Mouse (Mus musculus): ENCODE data around the gene Pou2f2. TPM values are rescaled to one million over a fixed set of nuclear protein-coding genes. Genes with fewer than 3 reads are reported as not detected.

The Pou2f2 gene
- polyA plus RNA-seq, 1 experiment from 2014 or later, result 0.59 TPM

DNA sequence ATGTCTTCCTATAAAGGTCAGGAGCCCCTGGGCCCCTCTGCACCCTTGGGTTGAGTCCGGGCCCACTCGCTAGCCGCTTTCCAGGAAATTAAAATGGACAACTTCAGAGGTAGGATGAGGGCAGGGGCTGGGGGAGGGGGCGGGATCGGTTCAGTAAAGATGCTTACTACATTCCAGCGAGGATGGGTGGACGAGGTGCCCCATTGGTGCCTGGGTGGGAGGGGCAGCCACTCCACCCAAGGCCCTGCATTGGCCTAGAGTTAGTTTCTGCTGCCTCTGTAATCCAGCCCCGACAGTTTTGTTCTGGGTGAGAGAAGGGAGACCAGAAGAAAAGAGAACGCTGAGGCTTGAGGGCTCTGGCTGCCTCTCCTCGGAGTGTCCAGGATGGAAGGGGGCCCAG lies 89.7 kb downstream of the Pou2f2 start:
- Histone ChIP-seq H3K4me3 (replicated peaks; ENCODE audit: low read depth, low read length) (no peak overlapping the region), H3K27ac (no peak overlapping the region), H3K27me3 (ENCODE audit: insufficient read depth, low read length) (no peaks in the 10 kb centered on the region), H3K9ac (ENCODE audit: low read depth, low read length) (no peak overlapping the region), H3K36me3 (ENCODE audit: insufficient read depth, low read length) (0 out of 2 replicates have a peak, but pooled peaks cover under 1% of the 10 kb centered on the region), H3K4me2 (ENCODE audit: low read length) (no peak overlapping the region), H3K9me3 (replicated peaks; ENCODE audit: low read length) (no peaks in the 10 kb centered on the region), H3K4me1 (replicated peaks; ENCODE audit: insufficient read depth, low read length) (no peaks in the 10 kb centered on the region)
- 36% methylated on average over 10 of the region's 10 CpGs for WGBS
- ATAC-seq (replicated peaks; ENCODE audit: low FRiP score, low read depth) (no peak), DNase-seq (ENCODE audit: low spot score) (no peak)
- TF ChIP-seq CTCF (IDR thresholded peaks at IDR 0.05; ENCODE audit: low read depth), result no peak

DNA sequence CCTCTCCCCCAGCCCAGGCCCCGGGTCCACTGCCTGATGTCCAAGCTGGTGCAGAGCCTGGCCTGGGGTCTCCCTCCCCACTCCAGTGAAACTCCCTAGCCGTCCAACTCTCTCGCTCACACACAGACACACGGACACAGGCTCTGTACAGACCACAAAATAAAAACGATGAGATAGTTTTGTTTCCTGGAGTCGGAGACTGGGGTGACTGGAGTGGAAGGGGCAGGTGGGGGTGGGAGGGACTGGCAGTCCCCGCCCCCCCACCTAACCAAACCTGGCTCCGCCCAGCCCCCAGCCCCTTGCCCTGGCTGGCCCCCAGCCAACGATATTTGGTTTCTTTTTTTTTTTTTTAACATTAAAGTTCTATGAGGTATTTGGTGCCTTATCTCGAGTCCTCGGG lies 90.6 kb downstream of the Pou2f2 start:
- TF ChIP-seq CTCF (IDR thresholded peaks at IDR 0.05; ENCODE audit: low read depth), result no peak
- DNase-seq (ENCODE audit: low spot score), result no peak

DNA sequence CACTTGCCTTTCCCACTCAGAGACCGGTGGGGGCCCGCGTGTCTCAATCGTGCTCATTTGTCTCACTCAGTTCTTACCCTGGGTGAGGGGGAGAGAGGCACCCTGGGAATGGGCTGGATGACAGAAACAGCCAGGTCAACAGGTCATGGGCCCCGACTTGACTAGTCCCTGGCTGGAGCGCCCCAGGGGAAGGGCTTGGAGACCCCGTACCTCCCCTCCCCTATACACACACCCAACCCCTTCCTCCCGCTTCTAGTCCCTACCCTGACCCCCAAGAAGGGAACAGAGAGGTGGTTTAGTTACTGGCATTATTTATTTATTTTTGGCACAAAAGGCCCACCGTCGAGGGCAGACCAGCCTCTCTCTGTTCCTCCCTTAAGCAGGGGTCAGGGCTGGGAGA lies 91.0 kb downstream of the Pou2f2 start:
- H3K27ac ChIP-seq, result no peak overlapping the region
- no peaks in the 10 kb centered on the region for H3K27me3 ChIP-seq (ENCODE audit: insufficient read depth, low read length)
- DNase-seq (ENCODE audit: low spot score) (no peak), ATAC-seq (replicated peaks; ENCODE audit: low FRiP score, low read depth) (0 out of 2 replicates have a peak, but pooled peaks have one; percentile 11)
- no peaks in the 10 kb centered on the region for H3K9me3 ChIP-seq (replicated peaks; ENCODE audit: low read length)
- no peak overlapping the region for H3K9ac ChIP-seq (ENCODE audit: low read depth, low read length)
- no peak for TF ChIP-seq CTCF (IDR thresholded peaks at IDR 0.05; ENCODE audit: low read depth)
- peaks cover 12% of the 10 kb centered on the region; the same call in 1 of the 2 replicates for H3K36me3 ChIP-seq (ENCODE audit: insufficient read depth, low read length)
- 20% methylated on average over 10 of the region's 10 CpGs for WGBS
- no peaks in the 10 kb centered on the region for H3K4me1 ChIP-seq (replicated peaks; ENCODE audit: insufficient read depth, low read length)
- H3K4me3 ChIP-seq (replicated peaks; ENCODE audit: low read depth, low read length), result no peak overlapping the region
- no peak overlapping the region for H3K4me2 ChIP-seq (ENCODE audit: low read length)

More for the DNA sequence above, 90.6 kb downstream of the Pou2f2 start:
- Histone ChIP-seq H3K27me3 (ENCODE audit: insufficient read depth, low read length) (no peaks in the 10 kb centered on the region), H3K27ac (no peak overlapping the region), H3K4me1 (replicated peaks; ENCODE audit: insufficient read depth, low read length) (no peaks in the 10 kb centered on the region), H3K4me3 (replicated peaks; ENCODE audit: low read depth, low read length) (no peak overlapping the region), H3K4me2 (ENCODE audit: low read length) (no peak overlapping the region), H3K9ac (ENCODE audit: low read depth, low read length) (no peak overlapping the region), H3K9me3 (replicated peaks; ENCODE audit: low read length) (no peaks in the 10 kb centered on the region), H3K36me3 (ENCODE audit: insufficient read depth, low read length) (peaks cover 8% of the 10 kb centered on the region; the same call in 1 of the 2 replicates)
- WGBS, result 25% methylated on average over 8 of the region's 11 CpGs
- ATAC-seq (replicated peaks; ENCODE audit: low FRiP score, low read depth), result no peak

DNA sequence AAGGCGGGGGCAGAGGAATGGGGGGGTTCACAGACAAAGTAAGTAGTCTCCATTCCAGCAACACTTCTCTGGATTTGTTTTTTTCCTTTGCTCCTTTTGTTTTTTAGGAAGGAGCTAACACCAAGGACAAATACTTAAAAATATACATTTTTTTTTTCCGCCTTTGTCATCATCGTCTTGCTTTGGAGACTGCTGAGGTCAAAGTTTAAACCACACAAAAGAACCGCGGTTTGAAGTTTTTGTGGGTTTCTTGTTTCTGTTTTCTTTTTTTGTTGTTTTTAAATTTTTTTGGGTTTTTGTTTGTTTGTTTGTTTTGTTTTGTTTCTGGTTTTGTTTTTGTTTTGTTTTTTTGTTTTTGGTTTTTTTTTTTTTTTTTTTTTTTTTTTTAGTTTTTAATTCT lies 91.6 kb downstream of the Pou2f2 start:
- Histone ChIP-seq H3K36me3 (ENCODE audit: insufficient read depth, low read length) (peaks cover 18% of the 10 kb centered on the region; the same call in 1 of the 2 replicates), H3K27me3 (ENCODE audit: insufficient read depth, low read length) (no peaks in the 10 kb centered on the region), H3K9ac (ENCODE audit: low read depth, low read length) (no peak overlapping the region), H3K4me3 (replicated peaks; ENCODE audit: low read depth, low read length) (no peak overlapping the region), H3K9me3 (replicated peaks; ENCODE audit: low read length) (no peaks in the 10 kb centered on the region), H3K4me2 (ENCODE audit: low read length) (no peak overlapping the region), H3K27ac (no peak overlapping the region), H3K4me1 (replicated peaks; ENCODE audit: insufficient read depth, low read length) (no peaks in the 10 kb centered on the region)
- no peak for DNase-seq (ENCODE audit: low spot score)
- ATAC-seq (replicated peaks; ENCODE audit: low FRiP score, low read depth), result no peak
- 47% methylated on average over 5 of the region's 5 CpGs for WGBS
- no peak for TF ChIP-seq CTCF (IDR thresholded peaks at IDR 0.05; ENCODE audit: low read depth)

DNA sequence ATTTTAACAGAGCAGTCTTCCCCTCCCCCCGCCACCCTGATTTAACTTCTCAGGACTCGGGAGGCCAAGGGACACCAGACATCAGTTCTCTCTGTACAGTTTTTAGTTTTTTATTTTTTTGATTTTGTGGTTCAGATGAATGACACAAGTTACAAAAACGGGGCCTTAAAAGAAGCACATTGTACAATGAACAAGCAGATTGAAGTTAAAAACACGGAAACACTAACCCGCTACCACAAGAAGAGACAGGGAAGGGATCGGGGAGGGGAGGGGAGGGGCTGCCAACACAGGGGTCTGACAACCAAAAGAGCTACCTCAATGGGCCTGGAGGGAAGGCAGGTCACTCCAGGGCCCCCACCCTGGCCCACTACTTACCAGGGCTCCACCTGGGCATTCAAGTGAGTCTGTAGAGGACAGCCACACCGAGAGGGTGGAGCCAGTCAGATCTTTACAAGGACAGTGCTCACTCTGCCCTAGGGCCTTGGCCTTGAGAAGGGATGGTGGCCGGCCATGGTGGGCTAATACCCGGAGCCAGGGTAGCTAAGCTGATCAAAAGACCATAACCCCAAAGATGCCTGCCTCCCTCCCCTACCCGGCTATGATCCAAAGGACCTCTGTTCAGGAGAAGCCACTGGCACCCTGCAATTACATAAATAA lies 92.1 kb downstream of the Pou2f2 start:
- DNase-seq (ENCODE audit: low spot score), result no peak
- no peak overlapping the region for H3K27ac ChIP-seq
- 60% methylated on average over 10 of the region's 10 CpGs for WGBS
- peak; percentile 34; the same call in 1 of the 2 replicates for ATAC-seq (replicated peaks; ENCODE audit: low FRiP score, low read depth)
- H3K36me3 ChIP-seq (ENCODE audit: insufficient read depth, low read length), result peaks cover 21% of the 10 kb centered on the region; the same call in 1 of the 2 replicates
- H3K4me1 ChIP-seq (replicated peaks; ENCODE audit: insufficient read depth, low read length), result no peaks in the 10 kb centered on the region
- H3K27me3 ChIP-seq (ENCODE audit: insufficient read depth, low read length), result no peaks in the 10 kb centered on the region
- TF ChIP-seq CTCF (IDR thresholded peaks at IDR 0.05; ENCODE audit: low read depth), result no peak
- H3K9me3 ChIP-seq (replicated peaks; ENCODE audit: low read length), result no peaks in the 10 kb centered on the region
- H3K9ac ChIP-seq (ENCODE audit: low read depth, low read length), result no peak overlapping the region
- no peak overlapping the region for H3K4me2 ChIP-seq (ENCODE audit: low read length)
- no peak overlapping the region for H3K4me3 ChIP-seq (replicated peaks; ENCODE audit: low read depth, low read length)

DNA sequence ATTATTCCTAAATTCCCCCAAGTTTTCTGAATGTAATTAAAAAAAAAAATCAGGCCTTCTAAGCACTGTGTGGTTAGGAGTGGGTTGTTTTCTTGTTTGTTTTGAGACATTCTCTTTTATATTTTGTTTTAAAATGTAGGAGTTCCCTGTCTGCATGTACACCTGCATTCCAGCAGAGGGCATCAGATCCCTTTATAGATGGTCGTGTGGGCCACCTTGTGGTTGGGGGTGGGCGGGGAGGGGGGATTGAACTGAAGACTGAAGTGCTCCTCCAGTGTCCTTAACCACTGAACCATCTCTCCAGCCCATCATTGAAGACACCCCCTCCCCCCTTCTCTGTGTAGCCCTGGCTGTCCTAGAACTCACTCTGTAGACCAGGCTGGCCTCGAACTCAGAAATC lies 92.9 kb downstream of the Pou2f2 start:
- ATAC-seq (replicated peaks; ENCODE audit: low FRiP score, low read depth) (no peak), DNase-seq (ENCODE audit: low spot score) (peak; percentile 43)
- no peak overlapping the region for H3K4me3 ChIP-seq (replicated peaks; ENCODE audit: low read depth, low read length)
- TF ChIP-seq CTCF (IDR thresholded peaks at IDR 0.05; ENCODE audit: low read depth), result peak; percentile 59
- no peaks in the 10 kb centered on the region for H3K4me1 ChIP-seq (replicated peaks; ENCODE audit: insufficient read depth, low read length)
- peaks cover 27% of the 10 kb centered on the region for H3K36me3 ChIP-seq (ENCODE audit: insufficient read depth, low read length)
- H3K4me2 ChIP-seq (ENCODE audit: low read length), result no peak overlapping the region
- H3K9ac ChIP-seq (ENCODE audit: low read depth, low read length), result no peak overlapping the region
- H3K9me3 ChIP-seq (replicated peaks; ENCODE audit: low read length), result no peaks in the 10 kb centered on the region
- 52% methylated on average over 3 of the region's 3 CpGs for WGBS
- no peak overlapping the region for H3K27ac ChIP-seq
- H3K27me3 ChIP-seq (ENCODE audit: insufficient read depth, low read length), result no peaks in the 10 kb centered on the region

All from kidney, postnatal 0 days (tissue).